In the genomic region with DNA sequence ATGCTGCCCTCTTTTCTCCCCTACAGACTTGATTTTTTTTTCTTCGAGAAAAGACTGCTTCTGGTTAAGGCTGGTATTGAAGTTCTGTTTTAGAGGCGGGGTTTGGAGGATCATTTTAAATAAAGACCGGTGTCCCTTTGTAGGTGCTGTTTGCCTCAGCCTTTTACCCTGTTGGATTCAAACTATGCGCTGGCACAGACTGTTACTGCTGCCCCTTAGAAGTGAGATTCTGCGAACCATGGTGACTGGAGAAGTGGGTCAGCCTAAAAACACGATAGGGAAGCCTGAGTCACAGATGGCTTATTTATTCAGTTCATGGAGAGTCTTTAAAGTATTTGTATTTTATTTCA, we compare ENCODE assay signal across 8 mouse cellular contexts. TPM values are rescaled to one million over a fixed set of nuclear protein-coding genes. Genes with fewer than 3 reads are reported as not detected.
DNase-seq lines count a peak whose midpoint lies in the region; ATAC-seq and TF ChIP-seq lines count a peak whose summit lies in the region.

No protein-coding gene starts in this region.

- H3K4me1 ChIP-seq in erythroblast, embryonic 14.5 days (ENCODE audit: control insufficient read depth), result peaks cover 35% of the 10 kb centered on the region
- no peaks in the 10 kb centered on the region for H3K4me1 ChIP-seq in ES-Bruce4 (ENCODE audit: control insufficient read depth, insufficient read depth, low read length)
- peaks cover 12% of the 10 kb centered on the region for H3K4me1 ChIP-seq in embryonic facial prominence, embryonic 13.5 days
- peaks cover 17% of the 10 kb centered on the region for H3K4me1 ChIP-seq in midbrain, embryonic 13.5 days (replicated peaks)

- peak; percentile 65 for DNase-seq in induced T-regulatory cell, adult 2 months (ENCODE audit: low read depth)
- DNase-seq in gastrocnemius, postnatal 36 days, result no peak
- DNase-seq in spleen, adult 12 weeks (ENCODE audit: low spot score), result no peak

- H3K4me3 ChIP-seq in erythroblast, embryonic 14.5 days (replicated peaks), result peak overlapping the region; percentile 96
- peak overlapping the region; percentile 94 for H3K4me3 ChIP-seq in ES-Bruce4 (ENCODE audit: low read depth, low read length)
- H3K4me3 ChIP-seq in embryonic facial prominence, embryonic 13.5 days, result peak overlapping the region; percentile 82
- H3K4me3 ChIP-seq in midbrain, embryonic 13.5 days (replicated peaks), result peak overlapping the region; percentile 81

- TF ChIP-seq POLR2A in ES-Bruce4 (IDR thresholded peaks at IDR 0.05; ENCODE audit: insufficient read depth, low read length), result no peak

- WGBS in embryonic facial prominence, embryonic 13.5 days, result 2% methylated on average over 6 of the region's 6 CpGs
- 1% methylated on average over 6 of the region's 6 CpGs for WGBS in midbrain, embryonic 13.5 days

- H3K27me3 ChIP-seq in erythroblast, embryonic 14.5 days (ENCODE audit: control insufficient read depth), result no peaks in the 10 kb centered on the region
- no peaks in the 10 kb centered on the region for H3K27me3 ChIP-seq in ES-Bruce4 (ENCODE audit: control insufficient read depth, insufficient read depth, low read length, poor library complexity, severe bottlenecking)
- no peaks in the 10 kb centered on the region for H3K27me3 ChIP-seq in embryonic facial prominence, embryonic 13.5 days
- H3K27me3 ChIP-seq in midbrain, embryonic 13.5 days, result no peaks in the 10 kb centered on the region

- peak overlapping the region; percentile 81 for H3K4me2 ChIP-seq in embryonic facial prominence, embryonic 13.5 days
- H3K4me2 ChIP-seq in midbrain, embryonic 13.5 days (replicated peaks), result peak overlapping the region; percentile 63

- peak overlapping the region; percentile 86 for H3K9ac ChIP-seq in ES-Bruce4 (ENCODE audit: low read depth, poor library complexity, severe bottlenecking)
- peak overlapping the region; percentile 81 for H3K9ac ChIP-seq in embryonic facial prominence, embryonic 13.5 days
- H3K9ac ChIP-seq in midbrain, embryonic 13.5 days (replicated peaks), result peak overlapping the region; percentile 86

- H3K9me3 ChIP-seq in erythroblast, embryonic 14.5 days (ENCODE audit: control insufficient read depth, low read length), result no peaks in the 10 kb centered on the region
- H3K9me3 ChIP-seq in ES-Bruce4 (replicated peaks; ENCODE audit: control insufficient read depth, insufficient read depth, low read length, poor library complexity, severe bottlenecking), result no peaks in the 10 kb centered on the region
- H3K9me3 ChIP-seq in embryonic facial prominence, embryonic 13.5 days, result no peaks in the 10 kb centered on the region
- no peaks in the 10 kb centered on the region for H3K9me3 ChIP-seq in midbrain, embryonic 13.5 days

- ATAC-seq in erythroblast, adult 5-6 weeks (replicated peaks; ENCODE audit: low FRiP score, poor library complexity, severe bottlenecking), result no peak
- ATAC-seq in embryonic facial prominence, embryonic 13.5 days (ENCODE audit: insufficient number of reproducible peaks, insufficient read depth, low FRiP score, low TSS enrichment, low read depth), result no peak
- no peak for ATAC-seq in midbrain, embryonic 13.5 days

- H3K36me3 ChIP-seq in erythroblast, embryonic 14.5 days (ENCODE audit: control insufficient read depth), result no peaks in the 10 kb centered on the region; the same call in 1 of the 2 replicates
- H3K36me3 ChIP-seq in ES-Bruce4 (ENCODE audit: control insufficient read depth, insufficient read depth, low read length, poor library complexity, severe bottlenecking), result no peaks in the 10 kb centered on the region
- no peaks in the 10 kb centered on the region for H3K36me3 ChIP-seq in embryonic facial prominence, embryonic 13.5 days
- no peaks in the 10 kb centered on the region for H3K36me3 ChIP-seq in midbrain, embryonic 13.5 days

- TF ChIP-seq EP300 in ES-Bruce4 (IDR thresholded peaks at IDR 0.05; ENCODE audit: insufficient read depth, low read depth, low read length), result no peak

- no peak overlapping the region for H3K27ac ChIP-seq in ES-Bruce4 (ENCODE audit: insufficient read depth, low read length)
- H3K27ac ChIP-seq in embryonic facial prominence, embryonic 13.5 days, result peak overlapping the region; percentile 90; the same call in 1 of the 2 replicates
- H3K27ac ChIP-seq in midbrain, embryonic 13.5 days, result peak overlapping the region; percentile 94

- intact Hi-C loops in gastrocnemius, postnatal 36 days (cut with DNase I), result no loop called here

- TF ChIP-seq CTCF in ES-Bruce4 (IDR thresholded peaks at IDR 0.05; ENCODE audit: low read depth, low read length), result no peak

RNA-seq across cellular contexts. Expression of a gene that starts 1.1 kb away (rescaled TPM):
- polyA plus RNA-seq in erythroblast, embryonic 14.5 days (2012), result 0.70 and 1.3 TPM in 2 replicates
- 3.3 and 4.8 TPM in 2 replicates for total RNA-seq in erythroblast, adult 5-6 weeks (2015; ENCODE audit: low replicate concordance)
- 5.7 and 7.8 TPM in 2 replicates for total RNA-seq in erythroblast, adult 5-6 weeks (2017; ENCODE audit: low replicate concordance)
- 119 TPM in 2 replicates for polyA plus RNA-seq in ES-Bruce4 (2011; ENCODE audit: insufficient read depth, insufficient read length, low read depth, missing spikeins)
- polyA plus RNA-seq in embryonic facial prominence, embryonic 13.5 days (2015; fragmentation: Nextera tagmentation; extraction: Ambion mirVana), result 47.2 and 48.0 TPM in 2 replicates
- polyA plus RNA-seq in midbrain, embryonic 13.5 days (2015; fragmentation: Nextera tagmentation; extraction: Ambion mirVana), result 90.2 and 102 TPM in 2 replicates
- total RNA-seq in gastrocnemius, postnatal 36 days (2021), result 1 to 10 TPM; 8.2 to 9.0 TPM

RNA-seq across cellular contexts. Expression of a gene that starts 47.3 kb away (rescaled TPM):
- polyA plus RNA-seq in erythroblast, embryonic 14.5 days (2012), result 0.03 and 0.11 TPM in 2 replicates
- total RNA-seq in erythroblast, adult 5-6 weeks (2015; ENCODE audit: low replicate concordance), result 5.6 and 6.5 TPM in 2 replicates
- 1.7 and 2.4 TPM in 2 replicates for total RNA-seq in erythroblast, adult 5-6 weeks (2017; ENCODE audit: low replicate concordance)
- polyA plus RNA-seq in ES-Bruce4 (2011; ENCODE audit: insufficient read depth, insufficient read length, low read depth, missing spikeins), result 17.1 and 19.0 TPM in 2 replicates
- polyA plus RNA-seq in embryonic facial prominence, embryonic 13.5 days (2015; fragmentation: Nextera tagmentation; extraction: Ambion mirVana), result 17.0 and 20.3 TPM in 2 replicates
- 12.8 and 14.7 TPM in 2 replicates for polyA plus RNA-seq in midbrain, embryonic 13.5 days (2015; fragmentation: Nextera tagmentation; extraction: Ambion mirVana)
- total RNA-seq in gastrocnemius, postnatal 36 days (2021), result 1 to 10 TPM; 3.6 to 6.4 TPM

RNA-seq across cellular contexts. Expression of a gene that starts 50.8 kb away (rescaled TPM):
- polyA plus RNA-seq in erythroblast, embryonic 14.5 days (2012), result not detected in 2 replicates
- total RNA-seq in erythroblast, adult 5-6 weeks (2015; ENCODE audit: low replicate concordance), result not detected in 2 replicates
- not detected in 2 replicates for total RNA-seq in erythroblast, adult 5-6 weeks (2017; ENCODE audit: low replicate concordance)
- polyA plus RNA-seq in ES-Bruce4 (2011; ENCODE audit: insufficient read depth, insufficient read length, low read depth, missing spikeins), result 5.9 and 8.7 TPM in 2 replicates
- 1.3 and 1.7 TPM in 2 replicates for polyA plus RNA-seq in embryonic facial prominence, embryonic 13.5 days (2015; fragmentation: Nextera tagmentation; extraction: Ambion mirVana)
- polyA plus RNA-seq in midbrain, embryonic 13.5 days (2015; fragmentation: Nextera tagmentation; extraction: Ambion mirVana), result 1.2 and 1.3 TPM in 2 replicates
- under 1 TPM; 0.54 to 0.74 TPM for total RNA-seq in gastrocnemius, postnatal 36 days (2021)

Comparison
In these comparisons a context has a peak if more than half of its experiments do, and no peak if none do; other contexts are left out.
1. RNA of a gene that starts 1.1 kb away (polyA plus RNA-seq): 119 TPM in ES-Bruce4, 90.2 to 102 TPM in midbrain, embryonic 13.5 days and 47.2 to 48.0 TPM in embryonic facial prominence, embryonic 13.5 days; 0.70 to 1.3 TPM in erythroblast, embryonic 14.5 days; every median in the first group is over 10 times any median in the second.
2. RNA of a gene that starts 47.3 kb away (polyA plus RNA-seq): 17.1 to 19.0 TPM in ES-Bruce4, 17.0 to 20.3 TPM in embryonic facial prominence, embryonic 13.5 days and 12.8 to 14.7 TPM in midbrain, embryonic 13.5 days; 0.03 to 0.11 TPM in erythroblast, embryonic 14.5 days; every median in the first group is over 10 times any median in the second.
3. Peak in every context shown above with its lines, with median percentiles within 50 percentile points of each other: H3K4me3 ChIP-seq and H3K9ac ChIP-seq.